Mouse (Mus musculus) left cerebral cortex, adult 11 months (tissue): ENCODE measurements around the gene Med14.

Experiments
- DNase-seq: peaks from one replicate; pipeline ENCODE4 v3.0.0; 2022; ENCODE audit warnings: low spot score

Gene Med14

GRCm38 (mm10) chrX:12673054-12673775, 88.7 kb downstream of the Med14 start, which contains the start of gene 1810030O07Rik:
1810030O07Rik (minus strand) TSS chrX:12673668.
- peak; percentile 84 for DNase-seq

GRCm38 (mm10) chrX:12653879-12654278, 108.0 kb downstream of the Med14 start:
- no peak for DNase-seq

- no peak for DNase-seq
Measured at GRCm38 (mm10) chrX:12651906-12652305, 110.0 kb downstream of the Med14 start.

GRCm38 (mm10) chrX:12645531-12646304, 116.2 kb downstream of the Med14 start:
- no peak for DNase-seq

- no peak for DNase-seq
Measured at GRCm38 (mm10) chrX:12644976-12645375, 116.9 kb downstream of the Med14 start.
